Mouse (Mus musculus) activated CD4-positive, CD25-positive, alpha-beta regulatory T cell, adult 4 months (primary cell): ENCODE data around the gene Hoxc8. TPM values are rescaled to one million over a fixed set of nuclear protein-coding genes. Genes with fewer than 3 reads are reported as not detected.

Experiments used
- ATAC-seq: one replicate; pipeline ENCODE4 v1.8.0; 2017
- polyA plus RNA-seq, 2 experiments: library from polyadenylated mRNA; unstranded; fragments of 100-300 nt; shearing (Covaris generic); gene quantifications; one replicate each; pipeline ENCODE4 v1.2.1; 2017

Gene Hoxc8
- polyA plus RNA-seq, 2 experiments from 2014 or later = 0.15 TPM; not detected in 1

DNA sequence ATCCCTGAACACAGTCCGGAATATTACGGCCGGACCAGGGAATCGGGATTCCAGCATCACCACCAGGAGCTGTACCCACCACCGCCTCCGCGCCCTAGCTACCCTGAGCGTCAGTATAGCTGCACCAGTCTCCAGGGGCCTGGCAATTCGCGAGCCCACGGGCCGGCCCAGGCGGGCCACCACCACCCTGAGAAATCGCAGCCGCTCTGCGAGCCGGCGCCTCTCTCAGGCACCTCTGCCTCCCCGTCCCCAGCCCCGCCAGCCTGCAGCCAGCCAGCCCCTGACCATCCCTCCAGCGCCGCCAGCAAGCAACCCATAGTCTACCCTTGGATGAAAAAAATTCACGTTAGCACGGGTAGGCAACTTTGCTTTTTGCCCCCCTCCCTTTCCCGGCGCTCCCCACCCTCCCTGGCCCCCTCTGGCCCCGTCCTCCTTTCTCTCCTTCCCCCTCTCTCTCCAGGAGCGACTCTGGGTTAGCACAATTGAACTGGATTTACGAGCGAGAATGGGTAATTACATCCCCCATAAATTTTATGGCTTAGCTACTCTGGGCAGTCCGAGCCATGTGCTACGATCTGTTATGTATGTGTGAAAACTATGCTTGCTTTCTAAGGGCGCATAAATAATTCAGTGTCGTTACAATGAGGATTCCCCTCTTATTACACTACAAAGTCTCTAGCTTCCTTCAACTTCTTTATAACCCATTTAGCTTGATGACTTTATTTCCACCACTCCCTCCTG, 44.6 kb downstream of the Hoxc8 start:
- no peak for ATAC-seq

DNA sequence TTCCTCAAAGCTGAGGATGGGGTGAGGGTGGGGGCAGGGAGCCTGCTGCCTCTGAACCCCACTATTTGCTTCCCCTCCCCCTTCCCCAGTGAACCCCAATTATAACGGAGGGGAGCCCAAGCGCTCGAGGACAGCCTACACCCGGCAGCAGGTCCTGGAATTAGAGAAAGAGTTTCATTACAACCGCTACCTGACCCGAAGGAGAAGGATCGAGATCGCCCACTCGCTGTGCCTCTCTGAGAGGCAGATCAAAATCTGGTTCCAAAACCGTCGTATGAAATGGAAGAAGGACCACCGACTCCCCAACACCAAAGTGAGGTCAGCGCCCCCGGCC, 45.1 kb downstream of the Hoxc8 start:
- ATAC-seq = no peak

DNA sequence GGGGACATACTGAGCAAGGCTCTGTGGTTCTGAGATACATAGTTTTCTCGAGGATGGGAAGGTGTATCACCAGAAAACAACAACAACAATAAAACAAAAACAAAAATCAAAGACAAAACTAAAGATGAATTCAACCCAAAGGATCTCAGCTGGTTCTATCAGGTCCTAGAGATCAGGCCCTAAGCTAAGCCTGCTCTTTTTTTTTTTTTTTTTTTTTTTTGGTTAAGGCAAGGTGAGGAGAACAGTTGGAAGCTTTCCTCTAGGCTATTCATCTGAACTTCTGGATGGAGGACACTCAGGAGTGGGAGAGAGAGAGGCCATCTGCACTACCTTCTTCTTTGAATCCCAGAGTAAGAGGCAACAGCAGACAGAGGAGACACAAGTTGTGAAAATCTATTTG, 47.2 kb downstream of the Hoxc8 start:
- no peak for ATAC-seq

- no peak for ATAC-seq
Measured at GRCm38 (mm10) chr15:103038701-103039480, 48.5 kb downstream of the Hoxc8 start.

- ATAC-seq = no peak
Measured at GRCm38 (mm10) chr15:103039609-103040008, 49.2 kb downstream of the Hoxc8 start.

GRCm38 (mm10) chr15:103040601-103041000, 50.2 kb downstream of the Hoxc8 start:
- ATAC-seq = no peak

- no peak for ATAC-seq
Measured at GRCm38 (mm10) chr15:103041613-103042012, 51.2 kb downstream of the Hoxc8 start.

DNA sequence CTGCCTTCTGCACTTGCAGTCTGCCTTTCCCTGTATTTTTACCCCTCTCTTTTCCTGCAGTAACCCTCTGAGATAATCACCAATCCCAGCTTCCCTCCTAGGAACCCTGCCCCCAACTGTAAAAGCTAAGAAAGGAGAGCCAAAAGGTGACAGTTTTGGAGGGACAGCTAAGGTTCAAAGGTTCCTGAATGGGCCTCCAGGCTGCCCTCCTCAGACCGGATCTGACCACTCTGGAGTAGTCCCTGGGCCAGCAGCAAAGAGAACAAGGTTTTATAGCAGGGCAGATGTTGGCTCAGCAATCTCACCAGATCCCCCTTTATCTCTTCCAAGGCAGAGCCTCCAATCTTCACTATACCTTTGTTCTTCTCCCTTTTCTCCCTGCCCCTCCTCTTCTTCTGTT, 51.8 kb downstream of the Hoxc8 start:
- ATAC-seq = no peak

Other genes starting within 250 kb of the Hoxc8 start
- gene Hoxc13, start 69.5 kb upstream of the Hoxc8 start, polyA plus RNA-seq = not detected
- gene Hoxc12, start 53.9 kb upstream of the Hoxc8 start, polyA plus RNA-seq = not detected
- not detected for gene Hoxc11, start 36.2 kb upstream of the Hoxc8 start, polyA plus RNA-seq
- gene Hoxc10, start 23.8 kb upstream of the Hoxc8 start, polyA plus RNA-seq = not detected
- not detected for gene Hoxc5, start 23.2 kb upstream of the Hoxc8 start, polyA plus RNA-seq
- gene Hoxc9, start 14.2 kb upstream of the Hoxc8 start, polyA plus RNA-seq = not detected
- not detected for gene Hoxc6, start 7.7 kb downstream of the Hoxc8 start, polyA plus RNA-seq
- gene Hoxc4, start 28.3 kb downstream of the Hoxc8 start, polyA plus RNA-seq = not detected
- gene Smug1, start 176.5 kb downstream of the Hoxc8 start, polyA plus RNA-seq = 1 to 10 TPM; 4.0 to 5.8 TPM
- gene Cbx5, start 249.2 kb downstream of the Hoxc8 start, polyA plus RNA-seq = 10 to 100 TPM; 30.9 to 34.2 TPM
- 100 to 1,000 TPM; 335 to 345 TPM for gene Hnrnpa1, start 249.8 kb downstream of the Hoxc8 start, polyA plus RNA-seq